Mouse (Mus musculus) MEL (cell line): ENCODE data around the gene Igf2bp1.

Source experiments
- CHD2 ChIP-seq: IDR thresholded peaks from 2 replicates; pipeline ENCODE4 v1.6.1; 2011; ENCODE audit warnings: low read length, improper control_type of control experiment
- CTCF ChIP-seq, 3 experiments: IDR thresholded peaks in 2 of 3; conservative IDR thresholded peaks in 1 of 3; 2 replicates each; pipeline ENCODE4 v1.5.1; 2011 to 2012; ENCODE audit warnings: low read length in 3 of 3, low read depth in 2 of 3, mild to moderate bottlenecking in 2 of 3, improper control_type of control experiment in 1 of 3, inconsistent platforms in 1 of 3, mixed read lengths in 1 of 3, moderate library complexity in 1 of 3; ENCODE audit not compliant: control insufficient read depth in 1 of 3, insufficient read depth in 1 of 3, poor library complexity in 1 of 3, severe bottlenecking in 1 of 3
- MAX ChIP-seq: IDR thresholded peaks from 2 replicates; pipeline ENCODE4 v1.6.1; 2011; ENCODE audit warnings: low read length, improper control_type of control experiment
- NELFE ChIP-seq: IDR thresholded peaks from 2 replicates; pipeline ENCODE4 v1.6.1; 2011; ENCODE audit warnings: low read depth, low read length, improper control_type of control experiment
- POLR2AphosphoS5 ChIP-seq: IDR thresholded peaks from 2 replicates; pipeline ENCODE4 v1.6.1; 2012; ENCODE audit warnings: low read depth, borderline replicate concordance, mild to moderate bottlenecking, inconsistent platforms, low read length, moderate library complexity, mixed read lengths
- TBP ChIP-seq: IDR thresholded peaks from 2 replicates; pipeline ENCODE4 v1.8.0; 2011; ENCODE audit warnings: low read depth, low read length, improper control_type of control experiment
- TCF12 ChIP-seq: IDR thresholded peaks from 2 replicates; pipeline ENCODE4 v1.6.1; 2014; ENCODE audit warnings: low read depth, mild to moderate bottlenecking, inconsistent platforms, low read length, improper control_type of control experiment, moderate library complexity

DNA sequence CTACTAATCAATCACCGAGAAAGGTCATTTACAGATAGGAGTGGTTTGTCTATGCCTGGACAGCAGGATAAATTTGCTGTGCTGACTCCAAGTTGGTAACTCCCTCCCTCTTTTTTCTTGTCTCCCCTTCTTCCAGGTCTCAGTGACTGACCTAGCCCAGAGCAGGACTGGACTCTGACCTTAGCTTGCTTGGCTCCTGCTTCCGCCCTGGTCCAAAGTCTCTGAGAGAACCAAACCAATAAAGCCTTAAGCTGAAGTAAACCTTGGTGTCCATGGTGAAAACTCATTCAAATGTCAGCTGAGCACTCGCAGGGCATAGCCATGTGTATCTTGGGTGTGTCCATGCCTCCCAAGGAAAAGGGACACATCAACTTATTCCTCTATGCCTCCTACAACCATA, 24.8 kb upstream of the Igf2bp1 start:
- TF ChIP-seq TBP (no peak), MAX (no peak), NELFE (no peak), CTCF (IDR thresholded peaks at IDR 0.05 in 2 of 3, conservative IDR thresholded peaks at IDR 0.05 in 1 of 3; ENCODE audit: control insufficient read depth in 1 of 3, insufficient read depth in 1 of 3, low read depth in 2 of 3, low read length in 3 of 3, poor library complexity in 1 of 3, severe bottlenecking in 1 of 3) (no peak), POLR2AphosphoS5 (no peak), TCF12 (no peak), CHD2 (no peak)
